Mouse (Mus musculus) G1E (cell line): ENCODE measurements around the gene Uba7. TPM values are rescaled to one million over a fixed set of nuclear protein-coding genes. Genes with fewer than 3 reads are reported as not detected.

ENCODE experiments used
- ATAC-seq: 2 replicates; pipeline ENCODE4 v1.8.0; 2016; ENCODE audit warnings: mild to moderate bottlenecking; ENCODE audit not compliant: insufficient number of reproducible peaks, poor library complexity, low FRiP score, severe bottlenecking; ENCODE audit errors: extremely low read depth
- DNase-seq: peaks from one replicate; pipeline ENCODE4 v3.0.0; 2012; ENCODE audit warnings: low spot score
- H3K27me3 ChIP-seq: 2 replicates; pipeline ENCODE4 v1.6.1; 2012; ENCODE audit warnings: mild to moderate bottlenecking, low read length, inconsistent platforms; ENCODE audit not compliant: insufficient read depth
- H3K36me3 ChIP-seq: replicated peaks from 2 replicates; pipeline ENCODE3; 2012; ENCODE audit warnings: mild to moderate bottlenecking, inconsistent platforms
- H3K4me1 ChIP-seq: 2 replicates; pipeline ENCODE4 v1.6.1; 2012; ENCODE audit warnings: low read depth, low read length, inconsistent platforms, mixed read lengths; ENCODE audit not compliant: insufficient read depth
- H3K4me3 ChIP-seq: 2 replicates; pipeline ENCODE4 v1.5.1; 2012; ENCODE audit warnings: low read depth, mild to moderate bottlenecking, inconsistent platforms, low read length, moderate library complexity, mixed read lengths
- H3K9me3 ChIP-seq: replicated peaks from 2 replicates; pipeline ENCODE4 v1.6.1; 2012; ENCODE audit warnings: inconsistent platforms
- CTCF ChIP-seq: IDR thresholded peaks from 2 replicates; pipeline ENCODE4 v1.5.1; 2012; ENCODE audit warnings: low read depth, low read length, inconsistent platforms, mixed read lengths
- GATA1 ChIP-seq: IDR thresholded peaks from 2 replicates; pipeline ENCODE4 v1.6.1; 2012; ENCODE audit warnings: borderline replicate concordance, low read length, inconsistent platforms, mixed read lengths
- GATA2 ChIP-seq: IDR thresholded peaks from 2 replicates; pipeline ENCODE4 v1.6.1; 2012; ENCODE audit warnings: low read depth, low read length, inconsistent platforms, borderline replicate concordance
- POLR2AphosphoS5 ChIP-seq: IDR thresholded peaks from 2 replicates; pipeline ENCODE4 v1.6.1; 2012; ENCODE audit warnings: low read depth, low read length, inconsistent platforms; ENCODE audit not compliant: insufficient replicate concordance
- TAL1 ChIP-seq: conservative IDR thresholded peaks from 2 replicates; pipeline ENCODE4 v1.6.1; 2012; ENCODE audit warnings: low read depth, low read length, inconsistent platforms, mixed read lengths
- polyA plus RNA-seq: library from polyadenylated mRNA; stranded (reverse); fragments of >175 nt; gene quantifications from 2 replicates; pipeline ENCODE4 v1.2.3, GENCODE M21; 2012
- total RNA-seq, 2 experiments: library from RNA; stranded (forward) in 1 of 2; stranded (reverse) in 1 of 2; fragments of 200-1000 nt in 1 of 2; fragments of >200 nt in 1 of 2; fragmentation: Nextera tagmentation in 1 of 2; gene quantifications; 2 replicates each; pipeline ENCODE4 v1.2.3; 2014 to 2017

Uba7 gene
- total and polyA plus RNA-seq, 3 experiments: 34.2 to 145 (median 87.9) TPM

GRCm38 (mm10) chr9:107982681-107983346, 7.5 kb downstream of the Uba7 start, which contains the start of gene Gm20661:
Gene Gm20661 (plus strand): TSS chr9:107983058.
- Histone ChIP-seq H3K27me3 (no peaks in the 10 kb centered on the region), H3K36me3 (peaks cover 72% of the 10 kb centered on the region), H3K9me3 (no peaks in the 10 kb centered on the region), H3K4me3 (peak within 1 kb of the TSS; percentile 83), H3K4me1 (peaks cover 91% of the 10 kb centered on the region)
- ATAC-seq (peak; percentile 69), DNase-seq (peak; percentile 84)
- TF ChIP-seq TAL1 (peak; percentile 90), POLR2AphosphoS5 (no peak)

DNA sequence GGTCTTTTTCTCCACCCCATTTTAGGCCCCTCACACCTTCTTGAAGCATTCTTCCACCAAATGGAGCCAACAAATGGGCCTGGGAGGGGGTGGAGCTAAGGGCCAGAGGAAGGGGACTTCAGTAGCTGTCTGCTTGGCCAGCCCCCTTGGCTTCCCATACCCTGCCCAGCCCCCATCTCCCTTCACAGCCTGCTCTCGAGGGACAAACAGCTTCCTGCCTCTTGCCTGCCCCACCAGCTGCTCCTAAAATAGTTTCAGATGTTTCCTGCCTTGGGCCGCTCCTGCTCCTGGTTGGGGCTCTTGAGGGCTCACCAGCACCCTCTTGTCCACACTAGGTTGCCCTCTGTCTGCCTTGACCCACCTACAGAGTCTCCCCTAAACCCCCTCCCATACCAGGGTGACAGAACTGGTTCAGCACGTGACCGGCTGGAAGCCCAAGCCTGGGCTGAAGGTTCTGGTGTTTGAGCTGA, 8.2 kb downstream of the Uba7 start:
- no peaks in the 10 kb centered on the region for H3K27me3 ChIP-seq
- TF ChIP-seq TAL1: no peak
- 0 out of 2 replicates have a peak, but pooled peaks have one; percentile 8 for TF ChIP-seq POLR2AphosphoS5
- peaks cover 87% of the 10 kb centered on the region for H3K4me1 ChIP-seq
- peak overlapping the region; percentile 83 for H3K4me3 ChIP-seq
- DNase-seq (peak; percentile 62), ATAC-seq (peak; percentile 46)
- H3K36me3 ChIP-seq: peaks cover 66% of the 10 kb centered on the region
- H3K9me3 ChIP-seq: no peaks in the 10 kb centered on the region

DNA sequence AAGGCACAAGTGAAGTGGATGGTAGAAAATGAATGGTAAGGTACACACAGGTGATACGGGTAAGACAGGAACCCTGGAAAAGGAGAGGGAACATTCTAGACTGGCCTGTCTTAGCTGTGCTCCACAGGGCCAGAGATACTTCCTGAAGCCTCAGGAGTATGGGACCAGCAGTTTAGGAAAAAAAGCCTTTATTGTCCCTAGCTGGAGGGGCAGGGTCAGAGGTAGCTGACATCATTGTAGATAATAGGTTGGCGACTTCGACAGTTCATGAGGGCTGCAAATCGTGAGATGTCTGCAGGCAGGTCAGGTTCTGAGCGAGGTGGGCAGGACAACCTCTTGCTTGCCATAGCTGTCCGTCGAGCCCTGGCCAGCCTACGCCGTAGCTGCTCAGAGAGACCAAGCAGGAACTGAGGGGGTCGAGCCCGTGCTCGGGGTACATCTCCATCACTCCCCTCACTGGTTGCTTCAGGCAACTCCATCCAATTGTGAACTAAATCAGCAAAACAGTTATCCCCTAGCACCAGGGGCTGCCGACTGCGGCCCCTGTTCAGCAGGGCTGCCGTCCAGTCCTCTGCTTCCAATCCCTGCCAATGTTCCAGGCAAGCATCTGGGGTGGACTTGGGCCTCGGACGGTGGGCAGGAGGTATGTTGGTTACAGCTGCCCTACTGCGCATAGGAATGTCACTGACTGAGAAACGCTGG, 8.9 kb downstream of the Uba7 start:
- no peaks in the 10 kb centered on the region for H3K9me3 ChIP-seq
- H3K36me3 ChIP-seq: peaks cover 59% of the 10 kb centered on the region
- DNase-seq: no peak
- ATAC-seq: no peak
- H3K4me1 ChIP-seq: peaks cover 81% of the 10 kb centered on the region
- no peaks in the 10 kb centered on the region for H3K27me3 ChIP-seq
- H3K4me3 ChIP-seq: peak overlapping the region; percentile 83
- TF ChIP-seq POLR2AphosphoS5 (no peak; the same call in 1 of the 2 replicates), GATA2 (no peak), GATA1 (no peak), CTCF (no peak), TAL1 (no peak)

- DNase-seq (no peak), ATAC-seq (no peak)
- H3K27me3 ChIP-seq: no peaks in the 10 kb centered on the region
- H3K9me3 ChIP-seq: no peaks in the 10 kb centered on the region
- H3K4me3 ChIP-seq: peak overlapping the region; percentile 83
- peaks cover 54% of the 10 kb centered on the region for H3K36me3 ChIP-seq
- no peak for TF ChIP-seq CTCF
- TF ChIP-seq POLR2AphosphoS5: no peak
- no peak for TF ChIP-seq GATA1
- no peak for TF ChIP-seq TAL1
- TF ChIP-seq GATA2: no peak
- H3K4me1 ChIP-seq: peaks cover 79% of the 10 kb centered on the region
Measured at GRCm38 (mm10) chr9:107984754-107985055, 9.4 kb downstream of the Uba7 start.

GRCm38 (mm10) chr9:107985131-107986119, 10.1 kb downstream of the Uba7 start, which contains the start of gene Inka1:
Gene Inka1 (minus strand): TSS chr9:107985879.
- peak; percentile 68 for DNase-seq
- Histone ChIP-seq H3K4me3 (peak within 1 kb of the TSS; percentile 83), H3K9me3 (no peaks in the 10 kb centered on the region), H3K36me3 (peaks cover 46% of the 10 kb centered on the region), H3K27me3 (no peaks in the 10 kb centered on the region), H3K4me1 (peaks cover 79% of the 10 kb centered on the region)
- ATAC-seq: peak; percentile 22
- TF ChIP-seq POLR2AphosphoS5 (no peak), GATA1 (no peak), GATA2 (no peak)

GRCm38 (mm10) chr9:107986376-107986775, 11.1 kb downstream of the Uba7 start:
- ATAC-seq (no peak), DNase-seq (no peak)
- peaks cover 69% of the 10 kb centered on the region for H3K4me1 ChIP-seq
- H3K9me3 ChIP-seq: no peaks in the 10 kb centered on the region
- peak overlapping the region; percentile 83 for H3K4me3 ChIP-seq
- TF ChIP-seq TAL1: no peak
- peak; percentile 79; the same call in 1 of the 2 replicates for TF ChIP-seq GATA2
- no peak for TF ChIP-seq POLR2AphosphoS5
- TF ChIP-seq CTCF: peak; percentile 62
- no peak for TF ChIP-seq GATA1
- 0 out of 2 replicates have a peak, but pooled peaks cover 4% of the 10 kb centered on the region for H3K27me3 ChIP-seq
- H3K36me3 ChIP-seq: peaks cover 37% of the 10 kb centered on the region
